Mouse (Mus musculus) midbrain, embryonic 11.5 days (tissue): ENCODE measurements around the gene Ccdc43. TPM values are rescaled to one million over a fixed set of nuclear protein-coding genes. Genes with fewer than 3 reads are reported as not detected.

Experiments
- ATAC-seq: fragments of 200-750 bp; cut with Nextera tagmentation; 2 replicates; pipeline ENCODE4 v1.8.0; 2017; ENCODE audit warnings: moderate TSS enrichment, moderate library complexity; ENCODE audit not compliant: low FRiP score
- DNase-seq: peaks from one replicate; pipeline ENCODE4 v3.0.0; 2015; ENCODE audit warnings: low spot score; ENCODE audit errors: missing footprints
- H3K27ac ChIP-seq: fragments of 300-500 bp; sonication (generic); 2 replicates; pipeline ENCODE4 v1.5.1; 2014; ENCODE audit warnings: low read depth, low read length
- H3K27me3 ChIP-seq: fragments of 300-500 bp; sonication (generic); 2 replicates; pipeline ENCODE4 v1.6.1; 2014; ENCODE audit warnings: mild to moderate bottlenecking, low read length, moderate library complexity, mixed read lengths; ENCODE audit not compliant: control insufficient read depth, insufficient read depth
- H3K36me3 ChIP-seq: fragments of 300-500 bp; sonication (generic); 2 replicates; pipeline ENCODE4 v1.6.1; 2014; ENCODE audit warnings: mild to moderate bottlenecking, low read length, moderate library complexity, mixed read lengths; ENCODE audit not compliant: control insufficient read depth, insufficient read depth
- H3K4me1 ChIP-seq: fragments of 300-500 bp; sonication (generic); 2 replicates; pipeline ENCODE4 v1.6.1; 2014; ENCODE audit warnings: low read length; ENCODE audit not compliant: control insufficient read depth, insufficient read depth
- H3K4me2 ChIP-seq: fragments of 300-500 bp; sonication (generic); 2 replicates; pipeline ENCODE4 v1.6.1; 2014; ENCODE audit warnings: mild to moderate bottlenecking, moderate library complexity
- H3K4me3 ChIP-seq: fragments of 300-500 bp; sonication (generic); 2 replicates; pipeline ENCODE4 v1.5.1; 2014; ENCODE audit warnings: low read depth, low read length
- H3K9ac ChIP-seq: fragments of 300-500 bp; sonication (generic); 2 replicates; pipeline ENCODE4 v1.6.1; 2014; ENCODE audit warnings: low read length
- H3K9me3 ChIP-seq: fragments of 300-500 bp; sonication (generic); 2 replicates; pipeline ENCODE4 v1.6.1; 2016; ENCODE audit warnings: low read length; ENCODE audit not compliant: control insufficient read depth
- WGBS: fragments of 180-500 bp; shearing (Covaris S2); extraction: QIAGEN DNeasy Blood & Tissue Kit; methylation state at CpG from one replicate; pipeline ENCODE4 v1.1.7; 2014; 5-methylcytosine and 5-hydroxymethylcytosine counted together
- polyA plus RNA-seq: library from polyadenylated mRNA; unstranded; fragments of >200 nt; fragmentation: Nextera tagmentation; extraction: Ambion mirVana; gene quantifications from 2 replicates; pipeline ENCODE4 v1.2.1, GENCODE M21; 2014

Gene Ccdc43
- polyA plus RNA-seq, 1 experiment from 2014 or later: 62.1 TPM

GRCm38 (mm10) chr11:102698018-102698476, 465 bp upstream of the Ccdc43 start:
- DNase-seq (peak; percentile 85), ATAC-seq (no peak)
- H3K9ac ChIP-seq: peak overlapping the region; percentile 73
- no peak overlapping the region for H3K27ac ChIP-seq
- H3K9me3 ChIP-seq: no peaks in the 10 kb centered on the region
- peak overlapping the region; percentile 53 for H3K4me3 ChIP-seq
- H3K4me1 ChIP-seq: peaks cover 8% of the 10 kb centered on the region
- H3K27me3 ChIP-seq: no peaks in the 10 kb centered on the region
- no peaks in the 10 kb centered on the region; the same call in 1 of the 2 replicates for H3K36me3 ChIP-seq
- WGBS: 27% methylated on average over 9 of the region's 9 CpGs
- peak overlapping the region; percentile 59 for H3K4me2 ChIP-seq

GRCm38 (mm10) chr11:102695289-102695688, 2.3 kb downstream of the Ccdc43 start:
- Histone ChIP-seq H3K9me3 (no peaks in the 10 kb centered on the region), H3K9ac (no peak overlapping the region), H3K27ac (no peak overlapping the region), H3K4me3 (no peak overlapping the region), H3K4me1 (peaks cover 8% of the 10 kb centered on the region), H3K4me2 (no peak overlapping the region), H3K36me3 (no peaks in the 10 kb centered on the region; the same call in 1 of the 2 replicates), H3K27me3 (no peaks in the 10 kb centered on the region)
- ATAC-seq: no peak
- DNase-seq: no peak
- 94% methylated on average over 7 of the region's 7 CpGs for WGBS

GRCm38 (mm10) chr11:102690162-102690561, 7.4 kb downstream of the Ccdc43 start:
- WGBS: 70% methylated on average over 6 of the region's 6 CpGs
- Histone ChIP-seq H3K4me1 (no peaks in the 10 kb centered on the region), H3K27me3 (no peaks in the 10 kb centered on the region), H3K36me3 (no peaks in the 10 kb centered on the region; the same call in 1 of the 2 replicates), H3K9ac (no peak overlapping the region), H3K4me2 (no peak overlapping the region), H3K9me3 (no peaks in the 10 kb centered on the region), H3K4me3 (no peak overlapping the region), H3K27ac (no peak overlapping the region)
- ATAC-seq (no peak), DNase-seq (peak; percentile 98)

DNA sequence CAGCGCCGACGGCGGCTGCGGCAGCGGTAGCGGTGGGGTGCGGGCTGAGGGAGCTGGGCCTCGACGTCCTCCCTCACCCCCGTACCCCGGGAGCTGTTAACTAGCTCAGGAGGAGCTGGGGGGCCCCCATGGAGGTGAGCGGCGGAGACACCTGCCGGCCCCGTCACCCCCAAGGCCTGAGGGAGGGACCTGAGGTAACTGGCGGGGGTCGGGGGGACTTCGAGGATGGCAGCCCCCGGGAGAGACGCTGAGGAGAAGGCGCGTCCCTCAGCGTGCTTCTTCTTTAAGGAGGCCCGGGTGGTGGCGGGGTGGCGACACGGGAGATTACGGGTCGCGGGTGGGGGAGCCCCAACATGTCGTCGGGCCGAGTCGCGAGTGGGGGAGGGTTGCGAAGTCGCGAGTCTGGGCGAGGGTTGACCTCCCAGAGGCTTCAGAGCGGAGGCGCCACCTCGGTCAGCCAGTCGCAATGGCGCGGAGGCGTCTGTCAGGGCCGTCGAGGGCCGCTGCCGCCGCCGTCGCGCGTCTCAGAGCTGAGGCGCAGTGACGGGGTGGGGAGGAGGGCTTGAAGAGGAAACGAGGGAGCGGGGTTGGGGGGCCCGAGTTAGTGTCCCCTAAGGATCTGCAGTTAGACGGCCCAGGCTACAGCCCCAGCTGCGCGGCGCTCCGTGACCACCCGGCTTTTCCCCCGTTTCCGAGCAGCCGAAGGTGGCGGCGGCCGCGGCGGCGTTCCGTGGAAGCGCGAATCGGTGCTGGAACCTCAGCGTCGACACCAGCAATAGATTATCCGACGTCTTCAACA, 31.7 kb downstream of the Ccdc43 start:
- no peak overlapping the region for H3K27ac ChIP-seq
- peaks cover 9% of the 10 kb centered on the region for H3K27me3 ChIP-seq
- DNase-seq (no peak), ATAC-seq (no peak)
- no peak overlapping the region for H3K4me2 ChIP-seq
- no peak overlapping the region for H3K4me3 ChIP-seq
- H3K9ac ChIP-seq: no peak overlapping the region
- H3K9me3 ChIP-seq: peaks cover 7% of the 10 kb centered on the region
- 44% methylated on average over 84 of the region's 84 CpGs for WGBS
- no peaks in the 10 kb centered on the region for H3K4me1 ChIP-seq
- no peaks in the 10 kb centered on the region for H3K36me3 ChIP-seq

DNA sequence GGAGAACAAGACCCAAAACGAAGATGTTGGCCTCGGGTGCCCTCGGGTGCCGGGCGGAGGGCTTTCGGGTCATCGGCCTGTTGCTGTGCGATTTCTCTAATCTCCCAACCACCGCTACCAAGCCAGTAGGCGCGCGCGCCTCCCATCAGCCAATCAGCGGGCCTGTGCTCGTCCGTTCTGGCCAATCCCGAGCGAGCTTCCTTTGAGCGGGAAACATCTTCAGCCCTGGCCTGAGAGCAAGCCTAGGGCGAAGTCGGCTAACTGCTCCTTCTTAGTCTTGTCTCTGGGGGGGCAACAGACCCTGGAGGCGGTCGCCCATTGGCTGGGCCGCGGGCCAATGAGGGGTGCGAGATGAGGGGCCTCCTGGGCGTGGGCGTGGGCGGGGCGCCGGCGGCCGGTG, 32.4 kb downstream of the Ccdc43 start:
- H3K4me3 ChIP-seq: no peak overlapping the region

DNA sequence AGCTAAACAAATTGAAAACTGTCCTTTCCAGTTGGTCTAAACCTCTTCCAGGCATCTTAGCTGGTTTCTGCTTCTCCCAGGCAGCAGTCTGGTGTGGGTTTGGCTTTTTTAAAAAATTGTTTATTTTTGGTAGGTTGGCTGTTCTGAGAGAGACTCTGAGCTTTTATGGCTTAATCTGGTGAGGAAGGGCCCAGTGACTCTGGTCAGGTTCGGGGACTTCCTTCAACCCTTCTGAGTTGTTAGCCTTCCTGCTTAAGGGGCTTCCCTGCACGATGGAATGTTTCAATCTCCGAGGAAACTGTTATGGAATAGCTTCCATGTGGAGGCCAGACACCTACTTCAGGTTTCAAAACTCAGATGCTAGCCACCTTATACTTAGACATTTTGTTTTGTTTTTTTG, 34.2 kb downstream of the Ccdc43 start, which contains the start of gene Meioc:
Meioc (plus strand) TSS at position 301 of the 400 bp plus-strand sequence.
- no peak within 1 kb of the TSS for H3K4me3 ChIP-seq
- DNase-seq: no peak
- no peaks in the 10 kb centered on the region for H3K4me1 ChIP-seq
- no peak within 1 kb of the TSS for H3K27ac ChIP-seq
- no peaks in the 10 kb centered on the region for H3K36me3 ChIP-seq
- no peak within 1 kb of the TSS for H3K9ac ChIP-seq
- no peak for ATAC-seq
- H3K9me3 ChIP-seq: peaks cover 7% of the 10 kb centered on the region
- no peak within 1 kb of the TSS for H3K4me2 ChIP-seq
- 79% methylated on average over 3 of the region's 3 CpGs for WGBS
- peaks cover 9% of the 10 kb centered on the region for H3K27me3 ChIP-seq

More for the DNA sequence above, 32.4 kb downstream of the Ccdc43 start:
- ATAC-seq: no peak
- Histone ChIP-seq H3K4me2 (no peak overlapping the region), H3K4me1 (no peaks in the 10 kb centered on the region), H3K9ac (no peak overlapping the region), H3K27me3 (peaks cover 9% of the 10 kb centered on the region), H3K9me3 (peaks cover 7% of the 10 kb centered on the region), H3K36me3 (no peaks in the 10 kb centered on the region), H3K27ac (no peak overlapping the region)
- 50% methylated on average over 33 of the region's 33 CpGs for WGBS
- DNase-seq: no peak

GRCm38 (mm10) chr11:102656931-102657330, 40.7 kb downstream of the Ccdc43 start:
- H3K27ac ChIP-seq: no peak overlapping the region
- H3K9me3 ChIP-seq: no peaks in the 10 kb centered on the region
- H3K4me3 ChIP-seq: no peak overlapping the region
- no peak overlapping the region for H3K9ac ChIP-seq
- H3K4me2 ChIP-seq: no peak overlapping the region
- ATAC-seq: no peak
- WGBS: 90% methylated on average over 6 of the region's 6 CpGs
- no peaks in the 10 kb centered on the region for H3K27me3 ChIP-seq
- no peaks in the 10 kb centered on the region for H3K4me1 ChIP-seq
- H3K36me3 ChIP-seq: no peaks in the 10 kb centered on the region
- no peak for DNase-seq

- H3K27ac ChIP-seq: no peak overlapping the region
- DNase-seq (no peak), ATAC-seq (no peak)
- no peaks in the 10 kb centered on the region for H3K4me1 ChIP-seq
- H3K4me3 ChIP-seq: no peak overlapping the region
- H3K9me3 ChIP-seq: no peaks in the 10 kb centered on the region
- H3K27me3 ChIP-seq: no peaks in the 10 kb centered on the region
- no peaks in the 10 kb centered on the region for H3K36me3 ChIP-seq
- no peak overlapping the region for H3K4me2 ChIP-seq
- H3K9ac ChIP-seq: no peak overlapping the region
- 44% methylated on average over 4 of the region's 4 CpGs for WGBS
Observed at GRCm38 (mm10) chr11:102656326-102656926, 41.2 kb downstream of the Ccdc43 start.

DNA sequence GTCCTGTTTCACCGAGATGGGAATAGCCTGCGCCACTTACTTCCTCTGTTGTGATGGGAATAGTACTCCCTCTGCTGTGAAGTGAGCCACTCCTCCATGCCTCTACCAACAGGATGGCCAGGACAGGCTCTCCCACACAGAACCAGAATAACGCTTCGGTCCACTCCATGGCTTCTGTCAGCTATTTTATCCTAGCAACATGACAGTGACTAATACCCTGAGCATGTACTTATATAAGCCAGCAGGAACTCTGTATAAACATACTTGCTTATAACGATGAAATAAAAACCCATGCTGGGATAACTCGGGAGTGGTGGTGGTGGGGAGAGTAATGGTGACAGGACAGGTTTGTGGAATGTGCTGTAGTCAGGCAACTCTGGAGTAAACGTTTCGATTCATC, 41.7 kb downstream of the Ccdc43 start:
- no peaks in the 10 kb centered on the region for H3K9me3 ChIP-seq
- DNase-seq: no peak
- no peaks in the 10 kb centered on the region for H3K36me3 ChIP-seq
- no peaks in the 10 kb centered on the region for H3K4me1 ChIP-seq
- WGBS: 81% methylated on average over 8 of the region's 8 CpGs
- no peaks in the 10 kb centered on the region for H3K27me3 ChIP-seq
- H3K4me3 ChIP-seq: no peak overlapping the region
- no peak overlapping the region for H3K9ac ChIP-seq
- ATAC-seq: no peak
- H3K27ac ChIP-seq: no peak overlapping the region
- no peak overlapping the region for H3K4me2 ChIP-seq
